Mouse (Mus musculus) limb, embryonic 15.5 days (tissue): ENCODE results near the gene Med12. TPM values are rescaled to one million over a fixed set of nuclear protein-coding genes. Genes with fewer than 3 reads are reported as not detected.
A peak's percentile ranks its signal among the peaks of the same experiment; 100 is the strongest.

Source experiments
- ATAC-seq: fragments of 200-750 bp; cut with Nextera tagmentation; 2 replicates; pipeline ENCODE4 v1.8.0; 2017; ENCODE audit warnings: low read depth, moderate TSS enrichment; ENCODE audit not compliant: insufficient number of reproducible peaks, low FRiP score, low TSS enrichment
- H3K27ac ChIP-seq: fragments of 300-500 bp; sonication (generic); 2 replicates; pipeline ENCODE4 v1.5.1; 2015; ENCODE audit warnings: moderate library complexity, mild to moderate bottlenecking, inconsistent platforms
- H3K27me3 ChIP-seq: fragments of 300-500 bp; sonication (generic); 2 replicates; pipeline ENCODE4 v1.6.1; 2015; ENCODE audit warnings: inconsistent platforms
- H3K36me3 ChIP-seq: fragments of 300-500 bp; sonication (generic); 2 replicates; pipeline ENCODE4 v1.6.1; 2015; ENCODE audit warnings: inconsistent platforms
- H3K4me1 ChIP-seq: fragments of 300-500 bp; sonication (generic); 2 replicates; pipeline ENCODE4 v1.6.1; 2015; ENCODE audit warnings: inconsistent platforms
- H3K4me2 ChIP-seq: fragments of 300-500 bp; sonication (generic); 2 replicates; pipeline ENCODE4 v1.6.1; 2015; ENCODE audit warnings: mild to moderate bottlenecking, inconsistent platforms
- H3K4me3 ChIP-seq: fragments of 300-500 bp; sonication (generic); 2 replicates; pipeline ENCODE4 v1.5.1; 2015; ENCODE audit warnings: mild to moderate bottlenecking, inconsistent platforms
- H3K9ac ChIP-seq: fragments of 300-500 bp; sonication (generic); 2 replicates; pipeline ENCODE4 v1.6.1; 2015; ENCODE audit warnings: inconsistent platforms
- H3K9me3 ChIP-seq: fragments of 300-500 bp; sonication (generic); 2 replicates; pipeline ENCODE4 v1.6.1; 2016; ENCODE audit warnings: inconsistent platforms
- WGBS: fragments of 180-500 bp; shearing (Covaris S2); methylation state at CpG from one replicate; pipeline ENCODE4 v1.1.7; 2015; 5-methylcytosine and 5-hydroxymethylcytosine counted together
- polyA plus RNA-seq: library from polyadenylated mRNA; unstranded; fragments of >200 nt; fragmentation: Nextera tagmentation; extraction: Ambion mirVana; gene quantifications from 2 replicates; pipeline ENCODE4 v1.2.1, GENCODE M21; 2015

The Med12 gene
- polyA plus RNA-seq, 1 experiment from 2014 or later, result 28.7 TPM

GRCm38 (mm10) chrX:101273410-101273809, 420 bp upstream of the Med12 start:
- Histone ChIP-seq H3K27ac (peak overlapping the region; percentile 61), H3K27me3 (peaks cover 23% of the 10 kb centered on the region), H3K4me1 (no peaks in the 10 kb centered on the region), H3K4me3 (peak overlapping the region; percentile 52), H3K36me3 (peaks cover 7% of the 10 kb centered on the region; the same call in 1 of the 2 replicates), H3K9ac (no peak overlapping the region), H3K9me3 (no peaks in the 10 kb centered on the region), H3K4me2 (peak overlapping the region; percentile 40)
- ATAC-seq, result no peak
- 21% methylated on average over 6 of the region's 6 CpGs for WGBS

GRCm38 (mm10) chrX:101282813-101283212, 9.0 kb downstream of the Med12 start:
- Histone ChIP-seq H3K9me3 (no peaks in the 10 kb centered on the region), H3K27ac (no peak overlapping the region), H3K27me3 (peaks cover 3% of the 10 kb centered on the region; the same call in 1 of the 2 replicates), H3K4me2 (no peak overlapping the region), H3K4me3 (no peak overlapping the region), H3K4me1 (no peaks in the 10 kb centered on the region), H3K9ac (no peak overlapping the region), H3K36me3 (peaks cover 62% of the 10 kb centered on the region)
- 72% methylated on average over 6 of the region's 6 CpGs for WGBS
- no peak for ATAC-seq

- Histone ChIP-seq H3K4me3 (no peak overlapping the region), H3K27ac (no peak overlapping the region), H3K36me3 (peaks cover 77% of the 10 kb centered on the region), H3K4me2 (no peak overlapping the region), H3K4me1 (no peaks in the 10 kb centered on the region), H3K9me3 (no peaks in the 10 kb centered on the region), H3K27me3 (peaks cover under 1% of the 10 kb centered on the region; the same call in 1 of the 2 replicates), H3K9ac (no peak overlapping the region)
- ATAC-seq, result no peak
- 25% methylated on average over 6 of the region's 6 CpGs for WGBS
These were observed 11.7 kb downstream of the Med12 start for GRCm38 (mm10) chrX:101285534-101285933.

DNA sequence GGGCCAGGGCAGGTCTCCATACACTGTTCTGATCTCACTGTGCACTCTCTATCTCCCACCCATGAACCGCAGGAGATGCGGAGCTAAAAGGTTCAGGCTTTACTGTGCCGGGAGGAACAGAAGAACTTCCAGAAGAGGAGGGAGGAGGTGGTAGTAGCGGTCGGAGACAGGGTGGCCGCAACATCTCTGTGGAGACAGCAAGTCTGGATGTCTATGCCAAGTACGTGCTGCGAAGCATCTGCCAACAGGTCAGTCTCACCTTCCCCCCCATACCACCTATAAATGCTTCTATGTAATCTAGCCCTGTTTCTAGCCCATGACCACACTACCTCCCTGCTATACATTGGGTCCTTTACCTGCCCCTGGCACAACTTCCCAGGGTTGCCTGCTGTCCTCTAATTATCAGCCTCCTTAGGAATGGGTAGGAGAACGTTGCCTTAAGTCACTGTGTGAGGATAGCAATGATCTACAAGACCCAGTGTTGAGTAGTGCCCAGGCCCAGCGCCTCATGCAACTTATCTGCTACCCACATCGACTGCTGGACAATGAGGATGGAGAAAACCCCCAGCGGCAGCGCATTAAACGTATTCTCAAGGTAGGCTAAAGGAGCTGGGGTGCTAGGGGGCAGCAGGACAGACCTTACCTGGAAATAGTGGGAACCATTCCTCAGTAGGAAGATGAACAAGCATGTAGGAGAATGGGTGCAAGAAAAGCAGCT, 12.3 kb downstream of the Med12 start:
- WGBS, result 86% methylated on average over 14 of the region's 14 CpGs
- Histone ChIP-seq H3K9me3 (no peaks in the 10 kb centered on the region), H3K36me3 (peaks cover 76% of the 10 kb centered on the region), H3K4me1 (no peaks in the 10 kb centered on the region), H3K4me3 (no peak overlapping the region), H3K27ac (no peak overlapping the region), H3K4me2 (no peak overlapping the region), H3K27me3 (peaks cover under 1% of the 10 kb centered on the region; the same call in 1 of the 2 replicates), H3K9ac (no peak overlapping the region)
- ATAC-seq, result 0 out of 2 replicates have a peak, but pooled peaks have one; percentile 12

- H3K9ac ChIP-seq, result no peak overlapping the region
- H3K27ac ChIP-seq, result no peak overlapping the region
- no peak overlapping the region for H3K4me3 ChIP-seq
- no peaks in the 10 kb centered on the region for H3K9me3 ChIP-seq
- H3K4me2 ChIP-seq, result no peak overlapping the region
- H3K27me3 ChIP-seq, result peaks cover 3% of the 10 kb centered on the region; the same call in 1 of the 2 replicates
- peaks cover 76% of the 10 kb centered on the region for H3K36me3 ChIP-seq
- no peaks in the 10 kb centered on the region for H3K4me1 ChIP-seq
- WGBS, result 90% methylated on average over 3 of the region's 3 CpGs
- no peak for ATAC-seq
These were observed 13.7 kb downstream of the Med12 start for GRCm38 (mm10) chrX:101287543-101287942.

DNA sequence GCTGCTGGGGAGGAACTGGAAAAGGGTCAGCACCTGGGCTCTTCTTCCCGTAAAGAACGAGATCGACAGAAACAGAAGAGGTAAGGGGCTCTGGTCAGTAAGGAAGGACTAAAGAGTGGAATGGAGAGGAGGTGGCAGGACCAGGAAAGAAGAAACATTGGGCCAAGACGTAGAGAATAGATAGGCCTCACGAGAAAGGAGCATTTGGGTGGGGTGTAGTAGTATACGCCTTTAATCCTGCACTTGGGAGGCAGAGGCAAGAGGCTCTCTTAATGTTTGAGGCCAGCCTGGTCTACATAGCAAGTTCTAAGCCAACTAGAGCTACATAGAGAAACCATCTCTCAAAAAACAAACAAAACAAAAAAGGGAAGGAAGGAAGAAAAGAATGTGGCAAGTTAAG, 14.6 kb downstream of the Med12 start:
- peaks cover 3% of the 10 kb centered on the region; the same call in 1 of the 2 replicates for H3K27me3 ChIP-seq
- no peaks in the 10 kb centered on the region for H3K9me3 ChIP-seq
- ATAC-seq, result no peak
- H3K4me3 ChIP-seq, result no peak overlapping the region
- H3K4me2 ChIP-seq, result no peak overlapping the region
- H3K9ac ChIP-seq, result no peak overlapping the region
- H3K27ac ChIP-seq, result no peak overlapping the region
- no peaks in the 10 kb centered on the region for H3K4me1 ChIP-seq
- WGBS, result 79% methylated on average over 6 of the region's 6 CpGs
- peaks cover 76% of the 10 kb centered on the region for H3K36me3 ChIP-seq

DNA sequence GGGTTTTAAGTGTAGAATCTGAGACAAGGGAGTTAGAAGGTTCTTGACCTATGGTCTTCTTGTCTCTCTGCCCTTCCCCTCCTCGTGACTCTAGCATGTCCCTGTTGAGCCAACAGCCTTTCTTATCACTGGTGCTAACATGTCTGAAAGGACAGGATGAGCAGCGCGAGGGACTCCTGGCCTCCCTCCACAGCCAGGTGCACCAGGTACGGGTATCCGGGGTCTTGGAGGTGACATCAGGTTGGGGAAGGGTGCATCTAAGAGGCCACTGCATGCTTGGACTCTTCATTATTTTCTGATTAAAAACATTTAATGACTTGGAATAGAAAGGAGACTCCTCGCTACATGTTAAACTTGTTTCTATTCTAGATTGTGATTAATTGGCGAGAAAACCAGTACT, 15.2 kb downstream of the Med12 start:
- H3K4me3 ChIP-seq, result no peak overlapping the region
- peaks cover 76% of the 10 kb centered on the region for H3K36me3 ChIP-seq
- ATAC-seq, result no peak
- H3K9me3 ChIP-seq, result no peaks in the 10 kb centered on the region
- no peaks in the 10 kb centered on the region for H3K4me1 ChIP-seq
- no peak overlapping the region for H3K9ac ChIP-seq
- 90% methylated on average over 7 of the region's 7 CpGs for WGBS
- no peak overlapping the region for H3K4me2 ChIP-seq
- peaks cover 3% of the 10 kb centered on the region; the same call in 1 of the 2 replicates for H3K27me3 ChIP-seq
- H3K27ac ChIP-seq, result no peak overlapping the region

GRCm38 (mm10) chrX:101290111-101290510, 16.3 kb downstream of the Med12 start:
- 88% methylated on average over 10 of the region's 10 CpGs for WGBS
- no peak for ATAC-seq
- peaks cover 75% of the 10 kb centered on the region for H3K36me3 ChIP-seq

DNA sequence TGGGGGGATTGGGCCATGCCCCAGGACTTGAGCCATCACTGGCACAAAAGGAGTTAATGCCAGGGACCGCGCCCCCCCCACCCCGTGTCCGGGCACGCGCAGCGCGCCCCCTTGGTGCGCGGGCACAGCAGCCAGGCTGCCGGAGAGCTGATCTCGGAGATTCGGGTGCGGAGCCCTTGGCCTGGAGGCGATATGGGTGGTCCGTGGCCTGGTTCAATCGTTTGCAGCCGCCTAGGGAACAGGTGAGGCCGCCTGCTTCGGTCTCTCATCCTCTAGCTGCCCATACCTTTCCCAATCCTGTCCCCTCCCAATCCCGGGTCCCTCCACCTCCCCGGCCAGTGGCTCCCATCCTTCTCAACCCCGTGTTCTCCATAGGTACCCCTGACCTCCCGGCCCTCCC, 25.2 kb downstream of the Med12 start, which contains the start of gene Nlgn3:
TSS of gene Nlgn3 (plus strand) at position 114 of the 400 bp plus-strand sequence.
- 0 out of 2 replicates have a peak, but pooled peaks have one; percentile 46 for ATAC-seq
- H3K36me3 ChIP-seq, result peaks cover 14% of the 10 kb centered on the region; the same call in 1 of the 2 replicates
- H3K9ac ChIP-seq, result no peak within 1 kb of the TSS
- peak within 1 kb of the TSS; percentile 74 for H3K27ac ChIP-seq
- peaks cover 20% of the 10 kb centered on the region for H3K27me3 ChIP-seq
- peak within 1 kb of the TSS; percentile 39 for H3K4me2 ChIP-seq
- WGBS, result 26% methylated on average over 12 of the region's 24 CpGs
- H3K9me3 ChIP-seq, result no peaks in the 10 kb centered on the region
- H3K4me3 ChIP-seq, result peak within 1 kb of the TSS; percentile 43
- peaks cover 13% of the 10 kb centered on the region for H3K4me1 ChIP-seq

More at GRCm38 (mm10) chrX:101290111-101290510, 16.3 kb downstream of the Med12 start:
- Histone ChIP-seq H3K27ac (no peak overlapping the region), H3K9me3 (no peaks in the 10 kb centered on the region), H3K4me2 (no peak overlapping the region), H3K4me3 (no peak overlapping the region), H3K9ac (no peak overlapping the region), H3K4me1 (no peaks in the 10 kb centered on the region), H3K27me3 (peaks cover 8% of the 10 kb centered on the region)

- H3K4me2 ChIP-seq, result peak overlapping the region; percentile 39
- peaks cover 14% of the 10 kb centered on the region; the same call in 1 of the 2 replicates for H3K36me3 ChIP-seq
- peaks cover 13% of the 10 kb centered on the region for H3K4me1 ChIP-seq
- H3K9me3 ChIP-seq, result no peaks in the 10 kb centered on the region
- peak overlapping the region; percentile 43 for H3K4me3 ChIP-seq
- peaks cover 20% of the 10 kb centered on the region for H3K27me3 ChIP-seq
- peak; percentile 70 for ATAC-seq
- WGBS, result 35% methylated on average over 9 of the region's 13 CpGs
- peak overlapping the region; percentile 74 for H3K27ac ChIP-seq
- H3K9ac ChIP-seq, result no peak overlapping the region
These were observed 25.9 kb downstream of the Med12 start for GRCm38 (mm10) chrX:101299473-101300426.

DNA sequence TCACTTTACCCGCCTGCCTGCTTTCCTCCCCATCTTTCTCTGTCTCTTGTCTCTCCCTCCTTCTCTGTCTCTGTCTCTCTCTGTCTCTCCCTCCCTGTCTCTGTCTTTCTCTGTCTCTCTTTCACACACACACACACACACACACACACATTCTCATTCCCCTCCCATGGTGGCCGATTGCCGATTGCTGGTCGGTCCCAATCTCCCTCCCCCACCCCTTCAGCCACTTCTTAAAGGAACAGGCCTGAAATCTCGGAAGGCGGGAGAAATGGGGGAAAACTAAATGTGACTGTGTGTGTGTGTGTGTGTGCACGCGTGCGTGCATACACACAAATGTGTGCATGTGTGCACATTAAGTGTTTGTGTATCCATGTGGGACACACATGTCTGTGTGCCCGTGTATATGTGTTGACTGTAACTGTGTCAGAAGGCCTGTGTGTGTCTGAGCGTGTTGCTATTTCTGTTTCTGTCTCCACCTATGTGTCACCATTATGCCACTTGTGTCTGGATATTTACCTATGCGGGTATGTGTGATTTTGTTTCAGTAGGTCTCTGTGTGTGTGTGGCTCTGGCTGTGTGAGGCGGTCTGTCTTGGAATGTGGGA, 26.7 kb downstream of the Med12 start:
- Histone ChIP-seq H3K36me3 (peaks cover 10% of the 10 kb centered on the region; the same call in 1 of the 2 replicates), H3K4me1 (peaks cover 13% of the 10 kb centered on the region), H3K27ac (peak overlapping the region; percentile 47; the same call in 1 of the 2 replicates), H3K4me2 (peak overlapping the region; percentile 39), H3K9ac (no peak overlapping the region), H3K9me3 (no peaks in the 10 kb centered on the region), H3K27me3 (peaks cover 17% of the 10 kb centered on the region; the same call in 1 of the 2 replicates), H3K4me3 (peak overlapping the region; percentile 43)
- ATAC-seq, result no peak
- WGBS, result 30% methylated on average over 13 of the region's 13 CpGs
